Mouse (Mus musculus): ENCODE results near the gene Garnl3.

DNA sequence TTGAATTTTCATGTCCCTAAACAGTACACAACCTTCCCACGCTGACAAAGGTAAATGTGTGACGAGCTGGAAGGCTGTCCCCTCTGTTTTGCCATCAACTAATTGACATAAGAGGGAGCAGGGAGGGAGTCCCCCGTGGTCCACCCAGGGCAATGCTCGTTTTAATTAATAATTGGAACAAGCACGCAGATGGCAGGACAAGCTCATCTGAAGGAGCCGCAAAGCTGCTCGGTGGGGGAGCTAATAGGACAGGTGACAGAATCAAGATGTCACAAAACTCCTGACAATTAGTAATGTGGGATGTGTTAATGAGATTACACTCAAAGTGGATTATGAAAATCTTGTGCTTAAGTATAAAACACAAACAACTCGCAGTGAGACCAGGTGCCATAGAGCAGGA lies 68.7 kb downstream of the Garnl3 start:
- TF ChIP-seq TAL1 (conservative IDR thresholded peaks at IDR 0.05; ENCODE audit: low read depth, low read length) (no peak), CTCF (IDR thresholded peaks at IDR 0.05; ENCODE audit: low read depth, low read length) (no peak), GATA2 (IDR thresholded peaks at IDR 0.05; ENCODE audit: borderline replicate concordance, low read depth, low read length) (no peak)
